ENCODE assay signal across 16 mouse cellular contexts in the genomic region with DNA sequence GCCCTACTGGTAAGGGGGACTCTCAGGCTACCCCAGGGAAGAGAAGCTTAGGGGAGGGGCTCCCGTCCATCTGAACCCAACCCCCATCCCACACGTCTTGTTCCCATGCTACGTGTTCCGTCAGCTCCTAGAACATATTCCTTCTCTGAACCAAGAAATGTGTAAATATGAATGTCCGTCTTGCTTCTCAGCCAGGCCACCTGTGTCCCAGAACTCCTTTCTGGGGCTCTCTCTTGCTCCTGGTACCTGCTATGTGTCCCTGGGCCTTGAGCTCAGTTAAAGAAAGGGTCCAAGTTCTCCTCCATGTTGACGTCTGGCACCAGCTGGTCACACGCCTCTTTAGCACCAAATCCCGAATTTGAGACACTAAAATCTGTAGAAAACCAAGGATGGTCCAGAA.
"Had no signal": no experiment of that assay in that cellular context is flagged by ENCODE, and none has a peak within 500 bp of the region (broad histone marks: within the 10 kb centered on the region; RNA-seq: fewer than 3 reads in every experiment).

No protein-coding gene starts in this region.

- H3K4me3 ChIP-seq: neural tube, embryonic 13.5 days; neural tube, embryonic 15.5 days; stomach, embryonic 15.5 days had no signal

- H3K9me3 ChIP-seq: neural tube, embryonic 13.5 days; neural tube, embryonic 15.5 days; stomach, embryonic 15.5 days had no signal

- H3K4me1 ChIP-seq: stomach, embryonic 15.5 days had no signal

- DNase-seq: retina, postnatal 1 day; right cerebral cortex, adult 18-20 months; right cerebral cortex, postnatal 14 days; right cerebral cortex, postnatal 25 days; right cerebral cortex, postnatal 4 days; spleen, adult 18-20 months; thymus, adult 18-20 months; thymus, adult 2 months; thymus, postnatal 14 days; thymus, postnatal 25 days; thymus, postnatal 36 days; thymus, postnatal 4 days had no signal

- H3K27me3 ChIP-seq: neural tube, embryonic 13.5 days; neural tube, embryonic 15.5 days; stomach, embryonic 15.5 days had no signal

- H3K9ac ChIP-seq: neural tube, embryonic 13.5 days; neural tube, embryonic 15.5 days; stomach, embryonic 15.5 days had no signal

- H3K4me2 ChIP-seq: neural tube, embryonic 13.5 days; neural tube, embryonic 15.5 days; stomach, embryonic 15.5 days had no signal

- H3K27ac ChIP-seq: neural tube, embryonic 13.5 days; neural tube, embryonic 15.5 days; stomach, embryonic 15.5 days; stomach, postnatal 0 days had no signal
